Mouse (Mus musculus) testis, adult 2 months (tissue): ENCODE data around the gene Aloxe3.

Source experiments
- CTCF ChIP-seq: fragments of 200-500 bp; IDR thresholded peaks from 2 replicates; pipeline ENCODE4 v1.5.1; 2012; ENCODE audit warnings: low read depth, mild to moderate bottlenecking, inconsistent platforms, low read length, moderate library complexity; ENCODE audit not compliant: control insufficient read depth, insufficient read depth, insufficient replicate concordance
- POLR2A ChIP-seq: fragments of 200-500 bp; IDR thresholded peaks from 2 replicates; pipeline ENCODE4 v1.6.1; 2012; ENCODE audit warnings: low read depth, mild to moderate bottlenecking, inconsistent platforms, low read length, moderate library complexity; ENCODE audit not compliant: control insufficient read depth

DNA sequence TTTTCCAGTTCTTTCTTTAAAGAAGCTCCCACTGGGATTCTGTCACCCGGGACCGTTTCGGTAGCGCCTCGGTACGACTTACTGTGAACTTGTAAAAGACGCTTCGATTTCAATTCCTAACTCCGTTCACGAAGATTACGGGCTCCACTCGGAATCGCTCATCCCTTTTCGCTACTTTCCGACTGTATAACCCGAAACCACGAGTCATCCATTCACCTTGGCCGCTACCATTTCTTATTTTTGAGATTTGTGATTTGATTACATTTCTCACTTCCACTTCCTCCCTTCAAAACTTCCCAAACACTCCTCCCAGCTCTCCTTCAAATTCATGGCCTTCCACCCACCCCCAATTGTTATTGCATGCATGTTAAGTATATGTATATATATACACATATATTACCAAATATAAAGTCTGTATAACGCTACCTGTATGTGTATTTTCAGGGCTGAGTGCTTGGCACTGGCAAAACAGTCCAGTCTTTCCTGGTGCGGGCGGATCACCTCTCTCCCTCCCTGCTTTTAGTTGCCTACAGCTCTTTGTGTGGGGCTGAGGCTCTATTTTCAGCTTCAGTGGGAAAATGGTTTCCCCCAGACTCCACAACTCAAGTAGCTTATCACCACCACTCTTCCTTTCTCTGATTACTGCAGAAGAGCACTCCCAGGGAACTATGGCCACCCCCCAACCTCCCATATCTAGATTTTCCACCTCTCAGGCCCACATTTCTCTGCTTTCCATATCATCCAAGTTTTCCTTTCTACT is 14.5 kb upstream of the Aloxe3 start:
- no peak for TF ChIP-seq CTCF
- no peak for TF ChIP-seq POLR2A
